Mouse (Mus musculus) lung, adult 2 months (tissue): ENCODE measurements around the gene Pxn.

Experiments used
- CTCF ChIP-seq: fragments of 200-500 bp; IDR thresholded peaks from 2 replicates; pipeline ENCODE4 v1.5.1; 2011; ENCODE audit warnings: mild to moderate bottlenecking, low read length, control low read depth; ENCODE audit not compliant: insufficient read depth
- POLR2A ChIP-seq: fragments of 200-500 bp; IDR thresholded peaks from 2 replicates; pipeline ENCODE4 v1.6.1; 2011; ENCODE audit warnings: low read depth, mild to moderate bottlenecking, control low read depth, low read length, borderline replicate concordance; ENCODE audit errors: extremely low read depth

DNA sequence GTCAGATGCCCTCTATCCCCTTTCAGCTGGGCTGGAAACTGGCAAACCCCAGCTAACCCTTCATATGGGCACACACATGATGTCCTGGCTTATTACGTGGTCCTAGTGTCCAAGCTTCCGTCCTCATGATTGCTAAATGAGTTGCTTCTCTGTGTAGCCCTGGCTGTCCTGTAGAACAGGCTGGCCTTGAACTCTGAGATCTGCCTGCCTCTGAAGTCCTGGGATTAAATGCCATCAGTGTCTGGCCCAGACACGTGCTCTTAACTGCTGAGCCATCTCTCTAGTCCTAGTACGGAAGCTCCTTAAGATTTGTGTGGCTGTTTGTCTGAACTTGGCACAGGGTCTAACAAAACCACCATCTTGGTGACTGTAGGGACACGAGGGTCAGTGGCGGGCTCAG lies 97.1 kb downstream of the Pxn start:
- TF ChIP-seq POLR2A: no peak
- no peak for TF ChIP-seq CTCF
